Mouse (Mus musculus): ENCODE measurements around the gene Utp3. TPM values are rescaled to one million over a fixed set of nuclear protein-coding genes. Genes with fewer than 3 reads are reported as not detected.

The Utp3 gene
- polyA plus RNA-seq, 1 experiment from 2014 or later, result 45.1 TPM

DNA sequence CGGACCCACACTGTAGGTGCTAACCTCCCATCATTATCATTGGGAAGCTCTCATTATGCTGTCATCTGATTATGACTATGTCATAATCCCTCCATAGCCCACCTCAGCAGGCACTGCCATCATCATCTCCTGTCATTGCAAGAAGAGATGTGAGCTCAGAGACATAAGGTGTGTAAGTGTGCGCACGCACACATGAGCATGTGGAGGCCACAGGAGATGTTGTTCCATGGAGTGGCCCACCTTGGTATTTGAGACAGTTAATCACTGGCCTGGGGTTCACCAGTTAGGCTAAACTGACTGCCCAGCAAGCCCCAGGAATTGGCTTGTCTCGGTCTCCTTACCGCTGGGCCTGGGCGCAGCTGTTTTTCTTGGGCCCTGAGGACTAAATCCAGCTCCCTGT lies 27.1 kb downstream of the Utp3 start:
- no peaks in the 10 kb centered on the region for H3K9me3 ChIP-seq
- no peaks in the 10 kb centered on the region for H3K27me3 ChIP-seq (replicated peaks)
- no peaks in the 10 kb centered on the region for H3K36me3 ChIP-seq (replicated peaks)
- WGBS, result 88% methylated on average over 6 of the region's 6 CpGs
- peaks cover 17% of the 10 kb centered on the region for H3K4me1 ChIP-seq
- ATAC-seq (replicated peaks), result no peak
- H3K4me2 ChIP-seq, result no peak overlapping the region
- H3K27ac ChIP-seq, result no peak overlapping the region
- H3K4me3 ChIP-seq, result no peak overlapping the region
- H3K9ac ChIP-seq, result no peak overlapping the region

DNA sequence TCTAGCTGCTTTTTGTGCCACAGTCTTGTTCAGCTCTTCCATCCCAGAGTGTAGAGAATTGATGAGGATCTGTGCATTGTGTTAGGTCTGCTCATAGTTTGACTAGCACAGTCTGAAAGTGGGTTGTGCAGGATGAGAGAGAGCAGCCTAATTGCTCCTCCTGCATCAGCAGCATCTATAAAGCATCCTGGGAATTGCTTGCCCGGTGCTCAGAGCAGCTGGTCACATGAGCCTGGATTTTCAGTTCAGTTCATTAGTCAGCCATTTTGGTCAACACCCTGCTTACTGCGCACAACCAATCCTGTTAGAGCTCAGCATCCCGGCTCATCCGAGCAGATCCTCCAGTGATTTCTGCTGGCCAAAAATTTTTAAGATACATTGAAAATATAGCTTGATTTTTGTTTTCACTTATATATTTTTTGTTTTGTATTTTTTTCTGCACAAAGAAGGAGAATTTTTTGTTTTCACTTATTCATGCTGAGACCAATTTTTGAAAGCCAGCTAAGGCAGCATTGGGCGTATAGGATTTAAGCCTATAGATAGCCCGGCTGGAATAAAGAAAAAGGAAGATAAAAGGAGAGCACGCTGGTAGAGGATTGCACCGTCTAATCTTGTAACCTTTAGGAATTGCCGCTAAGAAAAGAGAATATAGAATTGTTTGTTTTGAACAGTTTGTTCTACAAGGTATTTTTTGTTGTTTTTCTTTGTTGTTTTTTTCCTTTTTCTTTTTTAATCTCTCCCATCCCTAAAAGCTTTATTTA lies 29.2 kb downstream of the Utp3 start:
- WGBS, result 8% methylated on average over 9 of the region's 9 CpGs

DNA sequence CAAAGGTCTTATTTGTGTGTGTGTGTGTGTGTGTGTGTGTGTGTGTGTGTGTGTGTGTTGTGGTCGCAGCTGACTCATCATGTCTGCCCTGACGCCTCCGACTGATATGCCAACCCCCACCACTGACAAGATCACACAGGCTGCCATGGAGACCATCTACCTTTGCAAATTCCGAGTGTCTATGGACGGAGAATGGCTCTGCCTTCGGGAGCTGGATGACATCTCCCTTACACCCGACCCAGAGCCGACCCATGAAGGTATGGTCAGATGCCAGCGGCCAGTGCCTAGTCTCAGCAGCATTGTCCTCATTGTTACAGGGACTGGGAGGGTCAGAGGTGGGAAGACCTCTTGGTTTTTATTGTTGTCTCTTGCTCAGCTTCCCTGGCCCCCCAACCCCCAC lies 29.8 kb downstream of the Utp3 start:
- peaks cover 41% of the 10 kb centered on the region for H3K4me1 ChIP-seq
- H3K4me2 ChIP-seq, result peak overlapping the region; percentile 66
- H3K9me3 ChIP-seq, result no peaks in the 10 kb centered on the region
- no peaks in the 10 kb centered on the region for H3K27me3 ChIP-seq (replicated peaks)
- H3K9ac ChIP-seq, result peak overlapping the region; percentile 64
- peak overlapping the region; percentile 58 for H3K4me3 ChIP-seq
- H3K36me3 ChIP-seq (replicated peaks), result no peaks in the 10 kb centered on the region
- ATAC-seq (replicated peaks), result peak; percentile 70
- WGBS, result 9% methylated on average over 9 of the region's 9 CpGs
- H3K27ac ChIP-seq, result peak overlapping the region; percentile 77

More for the DNA sequence above, 29.2 kb downstream of the Utp3 start:
- Histone ChIP-seq H3K27me3 (replicated peaks) (no peaks in the 10 kb centered on the region), H3K4me1 (peaks cover 35% of the 10 kb centered on the region), H3K9me3 (no peaks in the 10 kb centered on the region), H3K9ac (peak overlapping the region; percentile 64), H3K27ac (peak overlapping the region; percentile 77), H3K36me3 (replicated peaks) (no peaks in the 10 kb centered on the region), H3K4me2 (peak overlapping the region; percentile 66), H3K4me3 (peak overlapping the region; percentile 58)
- peak; percentile 97 for ATAC-seq (replicated peaks)

DNA sequence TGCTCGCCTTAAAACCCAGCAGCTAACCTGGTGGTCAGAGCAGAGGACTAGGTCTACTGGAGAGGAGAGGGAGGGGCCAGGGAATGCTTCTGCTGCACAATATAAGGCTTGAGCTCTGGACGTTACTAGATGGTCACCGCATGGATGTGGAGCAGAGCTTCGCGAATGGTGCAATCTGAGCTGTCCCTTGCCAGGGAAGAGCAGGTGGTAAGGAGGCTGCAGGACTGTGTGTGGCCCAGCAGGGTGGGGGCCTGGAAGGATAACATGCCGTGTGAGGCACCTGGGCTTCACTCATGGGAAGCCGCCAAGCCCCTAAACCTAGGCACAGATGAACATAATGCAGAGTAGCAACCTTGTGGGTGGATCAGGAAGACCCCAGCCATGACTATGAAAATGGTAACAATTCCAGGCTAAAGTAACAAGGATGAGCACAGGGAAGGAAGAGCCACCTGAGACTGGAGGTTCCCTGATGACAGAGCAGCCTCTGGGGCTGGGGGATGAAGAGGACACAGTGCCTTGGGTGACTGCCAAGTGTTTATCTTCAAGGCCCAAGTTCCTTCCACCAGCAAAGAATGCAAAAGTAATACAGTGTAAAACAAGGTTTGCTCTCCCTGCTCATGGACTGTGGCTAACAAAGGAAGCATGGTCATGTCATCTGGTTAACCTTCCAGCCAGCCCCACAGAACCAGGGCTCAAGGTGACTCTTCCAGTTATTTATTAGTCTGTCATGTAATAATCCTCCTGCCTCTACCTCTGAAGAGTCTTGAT lies 32.3 kb downstream of the Utp3 start:
- 64% methylated on average over 7 of the region's 7 CpGs for WGBS
- no peak for ATAC-seq (replicated peaks)
- no peaks in the 10 kb centered on the region for H3K9me3 ChIP-seq
- peaks cover 53% of the 10 kb centered on the region for H3K4me1 ChIP-seq
- H3K4me2 ChIP-seq, result peak overlapping the region; percentile 66
- peak overlapping the region; percentile 58 for H3K4me3 ChIP-seq
- H3K27me3 ChIP-seq (replicated peaks), result no peaks in the 10 kb centered on the region
- H3K36me3 ChIP-seq (replicated peaks), result no peaks in the 10 kb centered on the region
- H3K9ac ChIP-seq, result peak overlapping the region; percentile 64
- peak overlapping the region; percentile 39; the same call in 1 of the 2 replicates for H3K27ac ChIP-seq

DNA sequence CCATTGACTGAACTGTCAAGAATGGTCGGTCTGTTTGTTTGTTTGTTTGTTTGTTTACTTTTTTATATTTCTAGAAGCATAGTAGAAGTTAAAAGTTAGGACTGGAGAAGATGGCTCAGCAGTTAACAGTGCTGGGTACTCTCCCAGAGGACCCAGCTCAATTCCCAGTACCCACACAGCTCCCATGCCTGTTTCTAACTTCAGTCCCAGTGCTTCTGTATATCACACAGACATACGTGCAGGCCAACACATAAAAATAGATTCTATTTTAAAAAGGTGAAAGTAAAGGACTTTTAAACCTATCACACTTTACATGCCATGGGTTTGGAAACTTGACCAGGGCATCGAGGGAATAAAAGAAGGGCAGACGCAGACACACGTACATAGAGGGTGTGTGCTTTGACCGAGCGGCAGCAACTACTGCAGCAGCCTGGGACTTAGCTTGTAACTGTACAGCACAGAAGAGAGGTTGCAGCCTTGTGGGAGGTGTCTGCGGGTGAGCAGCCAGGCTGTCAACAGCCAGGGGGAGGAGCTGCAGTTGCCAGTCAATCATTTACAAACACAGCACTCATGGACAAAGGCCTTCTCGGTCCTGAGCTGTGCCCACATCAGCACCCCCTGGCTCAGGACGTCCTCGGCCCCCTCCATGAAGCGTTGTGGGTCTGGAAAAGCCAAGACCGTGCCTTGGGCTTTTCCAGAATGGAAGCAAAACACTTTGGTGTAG lies 33.1 kb downstream of the Utp3 start:
- H3K4me3 ChIP-seq, result peak overlapping the region; percentile 58
- H3K36me3 ChIP-seq (replicated peaks), result no peaks in the 10 kb centered on the region
- H3K4me1 ChIP-seq, result peaks cover 53% of the 10 kb centered on the region
- H3K27me3 ChIP-seq (replicated peaks), result no peaks in the 10 kb centered on the region
- peak overlapping the region; percentile 66 for H3K4me2 ChIP-seq
- WGBS, result 22% methylated on average over 13 of the region's 13 CpGs
- no peak; the same call in 1 of the 2 replicates for ATAC-seq (replicated peaks)
- peak overlapping the region; percentile 64 for H3K9ac ChIP-seq
- no peaks in the 10 kb centered on the region for H3K9me3 ChIP-seq
- H3K27ac ChIP-seq, result 0 out of 2 replicates have a peak overlapping the region, but pooled peaks have one; percentile 8

DNA sequence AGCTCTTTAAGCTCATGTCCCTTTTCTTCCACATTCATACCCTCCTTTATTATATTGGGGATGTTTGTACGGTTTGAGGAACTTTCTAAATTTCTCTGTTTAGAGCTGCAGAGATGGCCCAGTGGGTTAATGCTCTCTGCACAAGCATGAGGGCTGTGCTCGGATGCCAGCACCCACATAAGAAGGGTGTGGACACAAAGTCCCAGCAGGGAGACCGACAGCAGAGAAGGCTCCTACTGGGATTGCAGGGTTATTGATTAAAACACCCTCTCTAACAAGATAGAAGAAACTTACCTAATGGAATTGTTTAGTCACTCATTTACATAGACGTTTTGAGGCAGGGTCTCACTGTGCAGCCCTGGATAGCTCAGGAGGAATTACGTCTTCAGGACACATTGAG lies 34.2 kb downstream of the Utp3 start:
- Histone ChIP-seq H3K36me3 (replicated peaks) (0 out of 2 replicates have a peak, but pooled peaks cover under 1% of the 10 kb centered on the region), H3K4me2 (peak overlapping the region; percentile 28; the same call in 1 of the 2 replicates), H3K4me1 (peaks cover 48% of the 10 kb centered on the region), H3K9me3 (no peaks in the 10 kb centered on the region), H3K9ac (no peak overlapping the region), H3K27me3 (replicated peaks) (no peaks in the 10 kb centered on the region), H3K27ac (no peak overlapping the region), H3K4me3 (no peak overlapping the region)
- ATAC-seq (replicated peaks), result no peak
- 50% methylated on average over 5 of the region's 5 CpGs for WGBS

DNA sequence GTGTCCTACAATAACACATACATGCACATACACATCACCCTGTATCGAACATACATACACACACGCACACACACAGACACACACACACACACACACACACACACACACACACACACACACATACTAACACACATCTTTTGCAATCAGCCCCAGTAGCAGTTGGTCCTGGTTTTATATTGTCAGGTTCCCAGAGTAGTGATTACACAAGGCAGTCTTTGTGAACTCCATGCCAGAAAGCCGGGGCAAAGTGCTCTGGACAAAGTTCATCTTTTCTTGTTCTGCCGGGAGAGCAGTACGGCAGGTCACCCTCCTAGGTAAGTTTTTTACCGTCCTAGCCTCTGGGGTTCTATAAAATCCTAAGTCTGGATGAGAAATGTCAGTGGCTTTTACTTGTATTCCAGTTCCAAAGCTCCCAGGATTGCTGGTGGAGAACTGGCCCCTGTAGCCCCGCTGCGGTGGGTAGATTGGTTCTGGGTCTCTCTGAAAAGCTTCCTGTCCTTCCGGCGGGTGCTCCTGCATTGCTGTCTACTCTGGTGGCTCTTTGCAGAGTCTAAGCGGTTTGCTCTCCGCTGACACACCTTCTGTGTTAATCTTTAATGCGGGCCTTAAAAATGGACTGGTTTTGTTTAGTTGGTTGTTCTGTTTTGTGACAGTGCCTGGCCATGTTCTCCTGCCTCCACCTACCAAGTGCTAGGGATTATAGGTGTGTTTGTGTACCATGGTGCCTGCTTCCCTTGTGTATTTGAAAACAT lies 39.3 kb downstream of the Utp3 start:
- no peak for ATAC-seq (replicated peaks)
- Histone ChIP-seq H3K27me3 (replicated peaks) (no peaks in the 10 kb centered on the region), H3K9ac (no peak overlapping the region), H3K36me3 (replicated peaks) (0 out of 2 replicates have a peak, but pooled peaks cover 3% of the 10 kb centered on the region), H3K9me3 (no peaks in the 10 kb centered on the region), H3K4me1 (peaks cover 16% of the 10 kb centered on the region), H3K4me2 (no peak overlapping the region), H3K4me3 (no peak overlapping the region), H3K27ac (no peak overlapping the region)
- WGBS, result 92% methylated on average over 13 of the region's 13 CpGs

DNA sequence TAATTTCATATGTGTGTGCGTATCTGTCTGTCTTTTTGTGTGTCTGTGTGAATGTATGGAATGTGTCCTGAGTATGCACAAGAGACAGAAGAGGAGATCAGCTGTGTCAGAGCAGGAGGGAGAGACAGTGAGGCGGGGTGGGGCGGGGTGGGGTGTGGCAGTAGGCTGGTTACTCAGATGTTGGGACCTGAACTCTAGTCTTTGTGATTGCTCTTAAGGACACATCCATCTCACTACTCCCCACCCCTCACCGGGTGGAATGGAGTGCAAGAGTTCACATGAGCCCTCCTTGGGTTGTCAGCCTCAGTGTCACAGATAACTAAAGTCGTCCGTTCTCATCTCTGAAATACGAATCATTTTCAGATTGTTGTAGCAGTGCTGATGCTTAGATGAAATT lies 39.9 kb downstream of the Utp3 start:
- WGBS, result 93% methylated on average over 7 of the region's 7 CpGs
- Histone ChIP-seq H3K9ac (no peak overlapping the region), H3K36me3 (replicated peaks) (0 out of 2 replicates have a peak, but pooled peaks cover 3% of the 10 kb centered on the region), H3K4me1 (peaks cover 10% of the 10 kb centered on the region), H3K4me3 (no peak overlapping the region), H3K4me2 (no peak overlapping the region), H3K27ac (no peak overlapping the region), H3K9me3 (no peaks in the 10 kb centered on the region), H3K27me3 (replicated peaks) (no peaks in the 10 kb centered on the region)
- no peak for ATAC-seq (replicated peaks)

DNA sequence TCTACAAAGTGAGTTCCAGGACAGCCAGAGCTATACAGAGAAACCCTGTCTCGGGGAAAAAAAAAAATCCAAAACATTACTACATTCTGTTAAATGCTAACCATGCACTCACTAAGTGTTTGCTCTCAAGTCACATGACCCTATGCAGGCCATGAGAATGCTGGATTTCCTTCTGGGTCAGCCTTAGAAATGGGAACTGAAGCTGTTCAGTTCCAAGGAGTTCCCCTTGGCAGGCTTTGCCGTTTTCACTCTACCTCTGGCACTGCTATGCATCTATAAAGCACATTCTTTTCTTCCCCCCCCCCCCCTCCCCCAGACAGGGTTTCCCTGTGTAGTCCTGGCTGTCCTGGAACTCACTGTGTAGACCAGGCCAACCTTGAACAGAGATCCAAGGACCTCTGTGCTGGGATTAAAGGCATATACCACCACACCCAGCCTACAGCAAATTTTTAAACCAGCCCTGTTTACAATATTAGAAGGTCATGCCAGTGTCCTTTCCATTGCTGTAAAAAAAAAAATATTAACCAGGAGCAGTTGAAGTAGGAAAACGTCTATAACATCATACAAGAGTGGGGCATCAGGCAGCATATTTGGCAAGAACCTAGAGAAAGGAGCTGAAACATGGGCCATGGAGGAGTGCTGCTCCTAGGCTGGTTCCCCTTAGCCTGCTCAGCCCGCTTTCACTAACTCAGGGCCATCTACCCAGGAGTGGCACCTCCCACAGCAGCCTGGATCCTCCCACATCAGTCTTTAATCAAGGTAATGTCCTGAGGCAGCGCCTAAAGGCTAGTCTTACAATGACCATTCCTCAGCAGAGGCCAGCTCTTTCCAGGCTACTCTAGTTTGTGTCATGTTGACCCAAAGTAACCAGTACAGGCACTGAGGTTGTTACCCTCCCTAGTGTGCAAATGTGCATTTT lies 41.5 kb downstream of the Utp3 start:
- Histone ChIP-seq H3K36me3 (replicated peaks) (0 out of 2 replicates have a peak, but pooled peaks cover 3% of the 10 kb centered on the region), H3K9ac (no peak overlapping the region), H3K9me3 (no peaks in the 10 kb centered on the region), H3K4me3 (no peak overlapping the region), H3K27ac (no peak overlapping the region), H3K27me3 (replicated peaks) (no peaks in the 10 kb centered on the region), H3K4me2 (no peak overlapping the region), H3K4me1 (no peaks in the 10 kb centered on the region; the same call in 1 of the 2 replicates)
- 0 out of 2 replicates have a peak, but pooled peaks have one; percentile 28 for ATAC-seq (replicated peaks)
- 88% methylated on average over 5 of the region's 5 CpGs for WGBS

DNA sequence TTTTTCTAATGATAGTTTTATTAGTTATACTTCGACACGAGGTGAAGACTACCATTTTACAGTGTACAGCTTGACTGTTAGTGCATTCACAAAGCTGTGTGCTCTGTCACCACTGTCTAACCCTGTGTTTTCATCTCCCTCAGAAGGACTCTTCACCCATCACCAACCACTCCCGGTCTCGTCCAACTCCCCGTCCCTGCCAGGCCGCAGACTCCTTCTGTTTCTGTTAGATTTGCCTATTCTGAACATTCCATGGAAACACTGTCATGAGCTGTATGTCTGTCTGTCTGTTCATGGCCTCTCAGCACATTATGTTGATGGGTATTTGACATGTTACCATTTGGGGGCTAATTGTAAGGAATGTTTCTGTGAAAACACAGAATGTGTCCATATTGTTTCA lies 44.7 kb downstream of the Utp3 start:
- H3K4me2 ChIP-seq, result no peak overlapping the region
- H3K4me1 ChIP-seq, result no peaks in the 10 kb centered on the region; the same call in 1 of the 2 replicates
- H3K9me3 ChIP-seq, result no peaks in the 10 kb centered on the region
- 91% methylated on average over 6 of the region's 6 CpGs for whole genome bisulfite sequencing
- no peak overlapping the region for H3K4me3 ChIP-seq
- ATAC-seq (replicated peaks), result no peak
- H3K9ac ChIP-seq, result no peak overlapping the region
- no peaks in the 10 kb centered on the region for H3K27me3 ChIP-seq (replicated peaks)
- no peak overlapping the region for H3K27ac ChIP-seq
- no peaks in the 10 kb centered on the region for H3K36me3 ChIP-seq (replicated peaks)

DNA sequence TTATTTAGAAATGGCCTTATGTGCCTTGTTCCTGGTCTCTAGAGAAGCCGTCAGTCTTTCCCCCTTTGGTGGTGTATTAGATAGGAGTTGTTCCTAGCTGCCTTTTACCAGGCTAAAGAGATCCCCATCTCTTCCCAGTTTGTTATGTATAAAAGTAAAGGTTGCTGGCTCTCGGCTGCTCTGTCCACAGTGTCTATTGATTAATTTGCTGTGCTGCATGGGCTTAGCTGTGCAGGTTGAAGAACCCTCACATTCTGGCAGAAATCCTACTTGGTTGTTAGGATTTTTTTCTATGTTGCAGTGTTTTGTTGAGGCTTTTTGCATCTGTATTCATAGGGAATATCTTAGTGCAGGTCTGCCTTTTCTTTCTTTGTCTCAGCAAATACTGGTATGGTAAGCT lies 47.8 kb downstream of the Utp3 start:
- Histone ChIP-seq H3K27ac (no peak overlapping the region), H3K4me3 (no peak overlapping the region), H3K4me1 (no peaks in the 10 kb centered on the region; the same call in 1 of the 2 replicates), H3K9ac (no peak overlapping the region), H3K36me3 (replicated peaks) (0 out of 2 replicates have a peak, but pooled peaks cover 6% of the 10 kb centered on the region), H3K27me3 (replicated peaks) (no peaks in the 10 kb centered on the region), H3K4me2 (no peak overlapping the region), H3K9me3 (no peaks in the 10 kb centered on the region)
- no peak for ATAC-seq (replicated peaks)
- WGBS, result 80% methylated on average over 2 of the region's 2 CpGs

All from midbrain, embryonic 15.5 days (tissue).